Mouse (Mus musculus) liver, embryonic 11.5 days (tissue): ENCODE data around the gene Tusc2. TPM values are rescaled to one million over a fixed set of nuclear protein-coding genes. Genes with fewer than 3 reads are reported as not detected.

Source experiments
- ATAC-seq: fragments of 200-750 bp; cut with Nextera tagmentation; replicated peaks from 2 replicates; pipeline ENCODE4 v1.8.0; 2017; ENCODE audit warnings: moderate number of reproducible peaks, mild to moderate bottlenecking, moderate TSS enrichment, moderate library complexity; ENCODE audit not compliant: low FRiP score
- DNase-seq: peaks from one replicate; pipeline ENCODE4 v3.0.0-alpha.2; 2017; ENCODE audit warnings: low spot score
- H3K27ac ChIP-seq: fragments of 300-500 bp; sonication (generic); 2 replicates; pipeline ENCODE4 v1.5.1; 2014; ENCODE audit warnings: mild to moderate bottlenecking, low read depth, low read length, control low read depth
- H3K27me3 ChIP-seq: fragments of 300-500 bp; sonication (generic); replicated peaks from 2 replicates; pipeline ENCODE4 v1.6.1; 2014; ENCODE audit warnings: low read length, mixed read lengths; ENCODE audit not compliant: control insufficient read depth, insufficient read depth
- H3K36me3 ChIP-seq: fragments of 300-500 bp; sonication (generic); 2 replicates; pipeline ENCODE4 v1.6.1; 2014; ENCODE audit warnings: mild to moderate bottlenecking, low read length, moderate library complexity, mixed read lengths; ENCODE audit not compliant: control insufficient read depth, insufficient read depth
- H3K4me1 ChIP-seq: fragments of 300-500 bp; sonication (generic); replicated peaks from 2 replicates; pipeline ENCODE4 v1.6.1; 2014; ENCODE audit warnings: low read length, mixed read lengths; ENCODE audit not compliant: control insufficient read depth, insufficient read depth
- H3K4me2 ChIP-seq: fragments of 300-500 bp; sonication (generic); 2 replicates; pipeline ENCODE4 v1.6.1; 2014; ENCODE audit warnings: mild to moderate bottlenecking, control low read depth, moderate library complexity
- H3K4me3 ChIP-seq: fragments of 300-500 bp; sonication (generic); 2 replicates; pipeline ENCODE4 v1.5.1; 2014; ENCODE audit warnings: low read depth, low read length, control low read depth
- H3K9ac ChIP-seq: fragments of 300-500 bp; sonication (generic); 2 replicates; pipeline ENCODE4 v1.6.1; 2014; ENCODE audit warnings: low read depth, low read length, control low read depth
- H3K9me3 ChIP-seq: fragments of 300-500 bp; sonication (generic); 2 replicates; pipeline ENCODE4 v1.6.1; 2016; ENCODE audit warnings: low read length, inconsistent platforms, mixed read lengths; ENCODE audit not compliant: control insufficient read depth
- WGBS: fragments of 180-500 bp; shearing (Covaris S2); extraction: QIAGEN DNeasy Blood & Tissue Kit; methylation state at CpG from one replicate; pipeline ENCODE4 v1.1.7; 2014; 5-methylcytosine and 5-hydroxymethylcytosine counted together
- polyA plus RNA-seq: library from polyadenylated mRNA; unstranded; fragments of >200 nt; fragmentation: Nextera tagmentation; extraction: Ambion mirVana; gene quantifications from 2 replicates; pipeline ENCODE4 v1.2.1, GENCODE M21; 2014

The Tusc2 gene
- polyA plus RNA-seq, 1 experiment from 2014 or later = 62.7 TPM

GRCm38 (mm10) chr9:107586974-107587832 lies 24.1 kb downstream of the Tusc2 start, which contains the start of gene Ifrd2:
Gene Ifrd2 (plus strand): TSS chr9:107587642.
- Histone ChIP-seq H3K4me1 (peaks cover 41% of the 10 kb centered on the region), H3K36me3 (peaks cover 33% of the 10 kb centered on the region), H3K27me3 (no peaks in the 10 kb centered on the region), H3K9me3 (no peaks in the 10 kb centered on the region), H3K9ac (peak within 1 kb of the TSS; percentile 96), H3K27ac (peak within 1 kb of the TSS; percentile 98), H3K4me3 (peak within 1 kb of the TSS; percentile 91), H3K4me2 (peak within 1 kb of the TSS; percentile 83)
- 11% methylated on average over 46 of the region's 46 CpGs for WGBS
- DNase-seq = peak; percentile 94
- peak; percentile 94 for ATAC-seq

- DNase-seq = no peak
- Histone ChIP-seq H3K36me3 (peaks cover 35% of the 10 kb centered on the region), H3K4me1 (peaks cover 35% of the 10 kb centered on the region), H3K27ac (peak overlapping the region; percentile 98), H3K4me2 (peak overlapping the region; percentile 83), H3K9me3 (no peaks in the 10 kb centered on the region), H3K27me3 (no peaks in the 10 kb centered on the region), H3K4me3 (peak overlapping the region; percentile 91), H3K9ac (peak overlapping the region; percentile 96)
- 1% methylated on average over 33 of the region's 33 CpGs for WGBS
- ATAC-seq = 0 out of 2 replicates have a peak, but pooled peaks have one; percentile 13
Observed at GRCm38 (mm10) chr9:107587833-107588639, 25.0 kb downstream of the Tusc2 start.

- Histone ChIP-seq H3K4me1 (peaks cover 31% of the 10 kb centered on the region), H3K27me3 (no peaks in the 10 kb centered on the region), H3K36me3 (peaks cover 50% of the 10 kb centered on the region), H3K9me3 (no peaks in the 10 kb centered on the region), H3K4me2 (peak overlapping the region; percentile 83), H3K9ac (peak overlapping the region; percentile 96), H3K27ac (peak overlapping the region; percentile 98), H3K4me3 (peak overlapping the region; percentile 91)
- WGBS = 82% methylated on average over 25 of the region's 25 CpGs
- no peak for DNase-seq
- no peak for ATAC-seq
Observed at GRCm38 (mm10) chr9:107590058-107590772, 27.2 kb downstream of the Tusc2 start.

- H3K4me3 ChIP-seq = peak overlapping the region; percentile 91
- H3K4me2 ChIP-seq = peak overlapping the region; percentile 83
- ATAC-seq (no peak), DNase-seq (no peak)
- H3K36me3 ChIP-seq = peaks cover 50% of the 10 kb centered on the region
- H3K4me1 ChIP-seq = peaks cover 31% of the 10 kb centered on the region
- H3K9me3 ChIP-seq = no peaks in the 10 kb centered on the region
- H3K27ac ChIP-seq = no peak overlapping the region
- no peaks in the 10 kb centered on the region for H3K27me3 ChIP-seq
- 94% methylated on average over 6 of the region's 6 CpGs for WGBS
- peak overlapping the region; percentile 26; the same call in 1 of the 2 replicates for H3K9ac ChIP-seq
Observed at GRCm38 (mm10) chr9:107590773-107591060, 27.7 kb downstream of the Tusc2 start.

GRCm38 (mm10) chr9:107593101-107593976 lies 30.3 kb downstream of the Tusc2 start:
- DNase-seq (no peak), ATAC-seq (no peak)
- Histone ChIP-seq H3K27me3 (peaks cover under 1% of the 10 kb centered on the region; the same call in 1 of the 2 replicates), H3K4me2 (no peak overlapping the region), H3K4me1 (peaks cover 24% of the 10 kb centered on the region), H3K36me3 (peaks cover 52% of the 10 kb centered on the region), H3K4me3 (no peak overlapping the region), H3K9ac (no peak overlapping the region), H3K27ac (no peak overlapping the region), H3K9me3 (no peaks in the 10 kb centered on the region)
- WGBS = 85% methylated on average over 11 of the region's 11 CpGs

- no peaks in the 10 kb centered on the region for H3K9me3 ChIP-seq
- peaks cover 12% of the 10 kb centered on the region for H3K27me3 ChIP-seq
- H3K9ac ChIP-seq = no peak overlapping the region
- no peak overlapping the region for H3K4me3 ChIP-seq
- H3K4me2 ChIP-seq = no peak overlapping the region
- ATAC-seq (no peak), DNase-seq (no peak)
- peaks cover 13% of the 10 kb centered on the region for H3K4me1 ChIP-seq
- 81% methylated on average over 8 of the region's 8 CpGs for WGBS
- peaks cover 52% of the 10 kb centered on the region for H3K36me3 ChIP-seq
- no peak overlapping the region for H3K27ac ChIP-seq
Observed at GRCm38 (mm10) chr9:107594281-107595062, 31.4 kb downstream of the Tusc2 start.

GRCm38 (mm10) chr9:107596619-107597569 lies 33.8 kb downstream of the Tusc2 start:
- no peak overlapping the region for H3K27ac ChIP-seq
- H3K4me1 ChIP-seq = no peaks in the 10 kb centered on the region; the same call in 1 of the 2 replicates
- no peak for DNase-seq
- WGBS = 81% methylated on average over 11 of the region's 11 CpGs
- H3K27me3 ChIP-seq = peaks cover 24% of the 10 kb centered on the region
- no peak for ATAC-seq
- peaks cover 29% of the 10 kb centered on the region for H3K36me3 ChIP-seq
- H3K9ac ChIP-seq = no peak overlapping the region
- no peaks in the 10 kb centered on the region for H3K9me3 ChIP-seq
- H3K4me2 ChIP-seq = no peak overlapping the region
- no peak overlapping the region for H3K4me3 ChIP-seq
